Comparison of ENCODE assay signal across 9 mouse cellular contexts in genomic region chr2:168450977-168451376, GRCm38 (mm10).
DNase-seq lines count a peak whose midpoint lies in the region; ATAC-seq and TF ChIP-seq lines count a peak whose summit lies in the region.
"Had no signal": no experiment of that assay in that cellular context is flagged by ENCODE, and none has a peak within 500 bp of the region (broad histone marks: within the 10 kb centered on the region; RNA-seq: fewer than 3 reads in every experiment).

No protein-coding gene starts in this region.

- H3K4me3 ChIP-seq in heart, postnatal 0 days (ENCODE audit: low read depth, low read length), result no peak overlapping the region
- H3K4me3 ChIP-seq in limb, embryonic 11.5 days (ENCODE audit: low read depth, low read length), result no peak overlapping the region

- peaks cover 16% of the 10 kb centered on the region; the same call in 1 of the 2 replicates for H3K27me3 ChIP-seq in heart, postnatal 0 days (ENCODE audit: control insufficient read depth, insufficient read depth, low read length)
- no peaks in the 10 kb centered on the region for H3K27me3 ChIP-seq in limb, embryonic 11.5 days (ENCODE audit: control insufficient read depth, insufficient read depth, low read length)

- DNase-seq in heart, postnatal 0 days (ENCODE audit: low spot score), result no peak
- DNase-seq in heart, adult 8-10 months (ENCODE audit: low spot score), result no peak
- DNase-seq in A20 (ENCODE audit: low read depth, low spot score) (peak; percentile 52), adipocyte (ENCODE audit: low spot score) (peak; percentile 60)
- peak; percentile 80 for DNase-seq in limb, embryonic 11.5 days (ENCODE audit: low spot score)
- DNase-seq in thymus, postnatal 4 days, result peak; percentile 71
- DNase-seq in urinary bladder, postnatal 25 days (ENCODE audit: low spot score), result no peak
- no peak for DNase-seq in right cerebral cortex, adult 18-20 months

- peaks cover 6% of the 10 kb centered on the region; the same call in 1 of the 2 replicates for H3K4me1 ChIP-seq in heart, postnatal 0 days (ENCODE audit: control insufficient read depth, insufficient read depth)
- peaks cover 15% of the 10 kb centered on the region for H3K4me1 ChIP-seq in limb, embryonic 11.5 days (ENCODE audit: control insufficient read depth, insufficient read depth, low read length)

- TF ChIP-seq EP300 in heart, postnatal 0 days (IDR thresholded peaks at IDR 0.05; ENCODE audit: low read depth), result no peak

- ATAC-seq in heart, postnatal 0 days (ENCODE audit: insufficient read depth, low read depth), result no peak
- ATAC-seq in limb, embryonic 11.5 days (ENCODE audit: insufficient number of reproducible peaks, low FRiP score, low TSS enrichment, low read depth), result no peak

- H3K36me3 ChIP-seq in heart, postnatal 0 days (replicated peaks; ENCODE audit: control insufficient read depth, insufficient read depth, low read length), result no peaks in the 10 kb centered on the region
- H3K36me3 ChIP-seq in limb, embryonic 11.5 days (ENCODE audit: control insufficient read depth, insufficient read depth, low read length), result no peaks in the 10 kb centered on the region

- 11% methylated on average over 3 of the region's 3 CpGs for WGBS in heart, postnatal 0 days
- WGBS in limb, embryonic 11.5 days, result 7% methylated on average over 3 of the region's 3 CpGs

- TF ChIP-seq CTCF in heart, postnatal 0 days (IDR thresholded peaks at IDR 0.05; ENCODE audit: low read depth), result peak; percentile 79

- H3K27ac ChIP-seq in heart, postnatal 0 days (ENCODE audit: low read depth), result no peak overlapping the region
- no peak overlapping the region for H3K27ac ChIP-seq in limb, embryonic 11.5 days (replicated peaks; ENCODE audit: low read depth, low read length)
- H3K27ac ChIP-seq: macrophage had no signal

- H3K9ac ChIP-seq in heart, postnatal 0 days (replicated peaks; ENCODE audit: low read depth, low read length), result no peak overlapping the region
- no peak overlapping the region for H3K9ac ChIP-seq in limb, embryonic 11.5 days (ENCODE audit: low read length)

- no peaks in the 10 kb centered on the region for H3K9me3 ChIP-seq in heart, postnatal 0 days (replicated peaks; ENCODE audit: control insufficient read depth, low read length)
- H3K9me3 ChIP-seq in limb, embryonic 11.5 days (ENCODE audit: control insufficient read depth, low read length), result no peaks in the 10 kb centered on the region

- H3K4me2 ChIP-seq in heart, postnatal 0 days (ENCODE audit: low read depth, low read length), result no peak overlapping the region
- H3K4me2 ChIP-seq in limb, embryonic 11.5 days (ENCODE audit: low read depth, severe bottlenecking), result no peak overlapping the region

Comparison
In these comparisons a context has a peak if more than half of its experiments do, and no peak if none do; other contexts are left out.
1. DNase-seq: peak in A20 (single experiment), adipocyte (single experiment), limb, embryonic 11.5 days (single experiment) and thymus, postnatal 4 days (single experiment); none in heart, postnatal 0 days (single experiment), heart, adult 8-10 months (single experiment), urinary bladder, postnatal 25 days (single experiment) and right cerebral cortex, adult 18-20 months (single experiment).